17 mouse cellular contexts compared by ENCODE assay signal in genomic region chr6:105674276-105674675, GRCm38 (mm10). TPM values are rescaled to one million over a fixed set of nuclear protein-coding genes. Genes with fewer than 3 reads are reported as not detected.
"Had no signal": no experiment of that assay in that cellular context is flagged by ENCODE, and none has a peak within 500 bp of the region (broad histone marks: within the 10 kb centered on the region; RNA-seq: fewer than 3 reads in every experiment).

No protein-coding gene starts in this region.

- DNase-seq: retina, postnatal 1 day; right cerebral cortex, postnatal 14 days; right cerebral cortex, postnatal 25 days; right cerebral cortex, postnatal 4 days; spleen, adult 18-20 months; thymus, adult 18-20 months; thymus, adult 2 months; thymus, postnatal 14 days; thymus, postnatal 25 days; thymus, postnatal 36 days; thymus, postnatal 4 days had no signal

- H3K9ac ChIP-seq: neural tube, embryonic 13.5 days; neural tube, embryonic 15.5 days; stomach, embryonic 15.5 days had no signal

- H3K9me3 ChIP-seq: neural tube, embryonic 13.5 days; neural tube, embryonic 15.5 days; stomach, embryonic 15.5 days had no signal

- H3K36me3 ChIP-seq: neural tube, embryonic 13.5 days; neural tube, embryonic 15.5 days; stomach, embryonic 15.5 days had no signal

- H3K27me3 ChIP-seq: neural tube, embryonic 15.5 days had no signal

- H3K27ac ChIP-seq: neural tube, embryonic 13.5 days; neural tube, embryonic 15.5 days; stomach, embryonic 15.5 days; stomach, postnatal 0 days had no signal

- H3K4me2 ChIP-seq: neural tube, embryonic 13.5 days; neural tube, embryonic 15.5 days; stomach, embryonic 15.5 days had no signal

- H3K4me3 ChIP-seq: neural tube, embryonic 13.5 days; neural tube, embryonic 15.5 days; stomach, embryonic 15.5 days had no signal

RNA-seq across cellular contexts. Expression of gene Cntn4, which starts 3.2 kb away (rescaled TPM):
- polyA plus RNA-seq: small intestine, adult 2 months; spleen, adult 2 months; thymus, adult 2 months had no signal
